Mouse (Mus musculus) forebrain, postnatal 0 days (tissue): ENCODE results near the gene Rassf4. TPM values are rescaled to one million over a fixed set of nuclear protein-coding genes. Genes with fewer than 3 reads are reported as not detected.

Source experiments
- ATAC-seq: fragments of 200-750 bp; cut with Nextera tagmentation; 2 replicates; pipeline ENCODE4 v1.8.0; 2017; ENCODE audit warnings: mild to moderate bottlenecking, moderate library complexity
- DNase-seq: peaks from one replicate; pipeline ENCODE4 v3.0.0-alpha.2; 2015
- H3K27ac ChIP-seq: fragments of 300-500 bp; sonication (generic); 2 replicates; pipeline ENCODE4 v1.5.1; 2014; ENCODE audit warnings: low read depth, mild to moderate bottlenecking, antibody characterized with exemption, low read length, moderate library complexity, mixed read lengths
- H3K27me3 ChIP-seq: fragments of 300-500 bp; sonication (generic); 2 replicates; pipeline ENCODE4 v1.6.1; 2014; ENCODE audit warnings: mild to moderate bottlenecking, low read length, mixed read lengths; ENCODE audit not compliant: insufficient read depth
- H3K36me3 ChIP-seq: fragments of 300-500 bp; sonication (generic); 2 replicates; pipeline ENCODE4 v1.6.1; 2014; ENCODE audit warnings: mild to moderate bottlenecking, moderate library complexity; ENCODE audit not compliant: insufficient read depth
- H3K4me1 ChIP-seq: fragments of 300-500 bp; sonication (generic); 2 replicates; pipeline ENCODE4 v1.6.1; 2014; ENCODE audit warnings: antibody characterized with exemption; ENCODE audit not compliant: insufficient read depth
- H3K4me2 ChIP-seq: fragments of 300-500 bp; sonication (generic); 2 replicates; pipeline ENCODE4 v1.6.1; 2014; ENCODE audit warnings: low read depth, mild to moderate bottlenecking, moderate library complexity
- H3K4me3 ChIP-seq: fragments of 300-500 bp; sonication (generic); 2 replicates; pipeline ENCODE4 v1.5.1; 2014; ENCODE audit warnings: low read depth, low read length, mixed read lengths
- H3K9ac ChIP-seq: fragments of 300-500 bp; sonication (generic); 2 replicates; pipeline ENCODE4 v1.6.1; 2014; ENCODE audit warnings: mild to moderate bottlenecking
- H3K9me3 ChIP-seq: fragments of 300-500 bp; sonication (generic); 2 replicates; pipeline ENCODE4 v1.6.1; 2016; ENCODE audit warnings: low read length
- CTCF ChIP-seq: sonication (generic); IDR thresholded peaks from 2 replicates; pipeline ENCODE4 v1.5.1; 2016; ENCODE audit warnings: antibody characterized with exemption, control low read depth, low read depth
- WGBS: fragments of 180-500 bp; shearing (Covaris S2); extraction: QIAGEN DNeasy Blood & Tissue Kit; methylation state at CpG from one replicate; pipeline ENCODE4 v1.1.7; 2014; 5-methylcytosine and 5-hydroxymethylcytosine counted together
- polyA plus RNA-seq: library from polyadenylated mRNA; unstranded; fragments of >200 nt; fragmentation: Nextera tagmentation; extraction: Ambion mirVana; gene quantifications from 2 replicates; pipeline ENCODE4 v1.2.1, GENCODE M21; 2015
- total RNA-seq: library from RNA; depleted of rRNA; stranded (reverse); fragments of >200 nt; gene quantifications from 2 replicates; pipeline ENCODE4 v1.2.3, GENCODE M21; 2014; rRNA removed

Gene Rassf4
- total RNA-seq (2.2 and 2.8 TPM in 2 replicates), polyA plus RNA-seq (4.5 and 6.5 TPM in 2 replicates)

GRCm38 (mm10) chr6:116673471-116674282 is at the start of gene Rassf4:
Gene Rassf4 (minus strand): TSS chr6:116673952.
- H3K9me3 ChIP-seq, result no peaks in the 10 kb centered on the region
- peak within 1 kb of the TSS; percentile 55 for H3K9ac ChIP-seq
- ATAC-seq, result peak; percentile 85
- no peaks in the 10 kb centered on the region for H3K27me3 ChIP-seq
- H3K4me1 ChIP-seq, result no peaks in the 10 kb centered on the region
- DNase-seq, result peak; percentile 72
- peak within 1 kb of the TSS; percentile 100 for H3K4me2 ChIP-seq
- H3K27ac ChIP-seq, result no peak within 1 kb of the TSS
- H3K4me3 ChIP-seq, result peak within 1 kb of the TSS; percentile 51
- no peaks in the 10 kb centered on the region for H3K36me3 ChIP-seq
- WGBS, result 2% methylated on average over 44 of the region's 44 CpGs
- TF ChIP-seq CTCF, result no peak

DNA sequence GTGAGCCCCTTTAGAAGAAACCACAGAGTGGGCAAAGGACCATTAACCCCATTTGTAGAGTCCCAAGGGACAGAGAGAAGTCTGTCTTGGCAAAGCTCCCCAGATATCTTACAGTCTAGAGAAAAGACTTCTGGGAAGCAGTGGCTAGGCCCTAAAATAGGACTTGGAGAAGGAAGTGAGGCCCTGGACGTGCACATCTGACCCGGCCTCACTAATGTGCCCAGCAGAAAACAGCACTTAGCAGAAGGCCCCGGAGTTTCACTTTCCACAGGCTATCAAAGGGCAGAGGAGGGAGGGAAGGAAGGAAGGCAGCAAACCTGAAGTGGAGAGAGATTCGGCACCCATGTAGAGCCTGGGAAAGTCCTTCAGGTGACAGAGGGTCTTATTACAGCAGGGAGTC is 45.2 kb upstream of the Rassf4 start:
- H3K9me3 ChIP-seq, result no peaks in the 10 kb centered on the region
- no peaks in the 10 kb centered on the region for H3K36me3 ChIP-seq
- ATAC-seq (no peak), DNase-seq (no peak)
- no peak overlapping the region for H3K4me3 ChIP-seq
- no peaks in the 10 kb centered on the region for H3K27me3 ChIP-seq
- H3K27ac ChIP-seq, result no peak overlapping the region
- H3K4me2 ChIP-seq, result no peak overlapping the region
- H3K4me1 ChIP-seq, result no peaks in the 10 kb centered on the region
- TF ChIP-seq CTCF, result no peak
- 88% methylated on average over 4 of the region's 4 CpGs for whole genome bisulfite sequencing
- no peak overlapping the region for H3K9ac ChIP-seq

- no peak for ATAC-seq
- no peak for DNase-seq
- Histone ChIP-seq H3K36me3 (no peaks in the 10 kb centered on the region), H3K27ac (no peak overlapping the region), H3K9me3 (no peaks in the 10 kb centered on the region), H3K4me3 (no peak overlapping the region), H3K9ac (no peak overlapping the region), H3K27me3 (no peaks in the 10 kb centered on the region), H3K4me1 (no peaks in the 10 kb centered on the region), H3K4me2 (no peak overlapping the region)
- no peak for TF ChIP-seq CTCF
- 77% methylated on average over 4 of the region's 4 CpGs for WGBS
These were observed 44.6 kb upstream of the Rassf4 start for GRCm38 (mm10) chr6:116718361-116718760.

- Histone ChIP-seq H3K4me1 (no peaks in the 10 kb centered on the region), H3K9ac (no peak overlapping the region), H3K9me3 (no peaks in the 10 kb centered on the region), H3K4me3 (no peak overlapping the region), H3K27me3 (no peaks in the 10 kb centered on the region), H3K36me3 (no peaks in the 10 kb centered on the region), H3K4me2 (no peak overlapping the region), H3K27ac (no peak overlapping the region)
- DNase-seq, result no peak
- TF ChIP-seq CTCF, result no peak
- ATAC-seq, result no peak
- WGBS, result 94% methylated on average over 7 of the region's 7 CpGs
These were observed 44.1 kb upstream of the Rassf4 start for GRCm38 (mm10) chr6:116717851-116718250.

DNA sequence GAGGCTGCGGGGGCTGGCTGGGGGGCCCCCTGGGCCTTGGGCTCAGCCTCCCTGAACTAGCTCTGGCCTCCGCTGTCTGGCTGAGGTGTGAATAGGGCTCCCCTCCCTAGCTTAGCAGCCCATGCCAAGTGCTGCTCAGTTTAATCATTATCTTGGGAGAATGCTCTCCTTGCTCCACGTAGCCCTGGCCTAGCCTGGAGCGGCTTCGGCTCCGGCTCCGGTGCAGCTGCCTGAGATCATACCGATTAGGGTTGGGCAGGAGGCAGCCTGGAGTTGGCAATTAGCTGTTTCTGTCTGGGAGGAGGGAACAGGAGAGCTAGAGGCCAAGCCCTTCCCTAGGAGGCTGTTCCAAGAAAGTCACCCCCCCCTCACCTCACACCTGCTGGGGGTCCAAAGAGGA is 42.9 kb upstream of the Rassf4 start, which contains the start of gene Tmem72:
Tmem72 (minus strand) TSS at position 248 of the 400 bp plus-strand sequence.
- ATAC-seq, result no peak

DNA sequence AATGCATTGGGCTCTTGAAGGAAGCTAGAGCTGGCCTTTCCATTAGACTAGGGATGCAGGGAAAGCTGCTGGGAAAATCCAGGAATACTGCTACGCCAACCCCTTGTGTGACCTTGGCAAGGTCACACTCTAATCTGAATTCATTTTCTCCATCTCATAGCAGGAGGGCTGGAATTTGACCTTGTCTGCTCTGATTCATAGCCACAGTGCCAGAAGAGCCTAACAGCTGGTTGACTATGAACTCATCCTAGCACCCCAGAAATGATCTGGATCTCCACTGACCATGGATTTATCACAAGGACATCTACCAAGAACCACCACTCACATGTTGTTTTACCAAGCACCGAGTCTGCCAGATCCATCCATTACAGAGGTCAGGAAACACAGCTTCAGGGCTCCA is 41.4 kb upstream of the Rassf4 start:
- Histone ChIP-seq H3K9ac (no peak overlapping the region), H3K9me3 (no peaks in the 10 kb centered on the region), H3K4me3 (no peak overlapping the region), H3K36me3 (no peaks in the 10 kb centered on the region), H3K4me1 (no peaks in the 10 kb centered on the region), H3K4me2 (no peak overlapping the region), H3K27ac (no peak overlapping the region), H3K27me3 (no peaks in the 10 kb centered on the region)
- WGBS, result 85% methylated on average over 2 of the region's 2 CpGs
- no peak for DNase-seq
- no peak for ATAC-seq
- TF ChIP-seq CTCF, result no peak

More for the DNA sequence above, 42.9 kb upstream of the Rassf4 start, which contains the start of gene Tmem72:
- DNase-seq, result no peak
- no peaks in the 10 kb centered on the region for H3K9me3 ChIP-seq
- no peak for TF ChIP-seq CTCF
- H3K4me1 ChIP-seq, result no peaks in the 10 kb centered on the region
- no peak within 1 kb of the TSS for H3K9ac ChIP-seq
- H3K27ac ChIP-seq, result no peak within 1 kb of the TSS
- no peak within 1 kb of the TSS for H3K4me2 ChIP-seq
- WGBS, result 67% methylated on average over 8 of the region's 8 CpGs
- no peaks in the 10 kb centered on the region for H3K27me3 ChIP-seq
- no peaks in the 10 kb centered on the region for H3K36me3 ChIP-seq
- H3K4me3 ChIP-seq, result no peak within 1 kb of the TSS

GRCm38 (mm10) chr6:116714576-116714975 is 40.8 kb upstream of the Rassf4 start:
- H3K4me1 ChIP-seq, result no peaks in the 10 kb centered on the region
- no peaks in the 10 kb centered on the region for H3K27me3 ChIP-seq
- DNase-seq (no peak), ATAC-seq (no peak)
- H3K4me3 ChIP-seq, result no peak overlapping the region
- no peaks in the 10 kb centered on the region for H3K36me3 ChIP-seq
- H3K9me3 ChIP-seq, result no peaks in the 10 kb centered on the region
- no peak for TF ChIP-seq CTCF
- no peak overlapping the region for H3K4me2 ChIP-seq
- 81% methylated on average over 5 of the region's 5 CpGs for WGBS
- no peak overlapping the region for H3K9ac ChIP-seq
- H3K27ac ChIP-seq, result no peak overlapping the region
